Mouse (Mus musculus) heart, postnatal 0 days (tissue): ENCODE measurements around the gene Zfp37. TPM values are rescaled to one million over a fixed set of nuclear protein-coding genes. Genes with fewer than 3 reads are reported as not detected.

Source experiments
- ATAC-seq: fragments of 200-750 bp; cut with Nextera tagmentation; 2 replicates; pipeline ENCODE4 v1.8.0; 2017; ENCODE audit warnings: low read depth, moderate number of reproducible peaks, moderate library complexity; ENCODE audit not compliant: insufficient read depth
- DNase-seq: peaks from one replicate; pipeline ENCODE4 v3.0.0-alpha.2; 2016; ENCODE audit warnings: low spot score
- H3K27ac ChIP-seq: fragments of 300-500 bp; sonication (generic); 2 replicates; pipeline ENCODE4 v1.5.1; 2014; ENCODE audit warnings: low read depth, mild to moderate bottlenecking
- H3K27me3 ChIP-seq: fragments of 300-500 bp; sonication (generic); 2 replicates; pipeline ENCODE4 v1.6.1; 2014; ENCODE audit warnings: low read length, mixed read lengths; ENCODE audit not compliant: control insufficient read depth, insufficient read depth
- H3K36me3 ChIP-seq: fragments of 300-500 bp; sonication (generic); replicated peaks from 2 replicates; pipeline ENCODE4 v1.6.1; 2014; ENCODE audit warnings: low read length, mixed read lengths; ENCODE audit not compliant: control insufficient read depth, insufficient read depth
- H3K4me1 ChIP-seq: fragments of 300-500 bp; sonication (generic); 2 replicates; pipeline ENCODE4 v1.6.1; 2014; ENCODE audit warnings: antibody characterized with exemption; ENCODE audit not compliant: control insufficient read depth, insufficient read depth
- H3K4me2 ChIP-seq: fragments of 300-500 bp; sonication (generic); 2 replicates; pipeline ENCODE4 v1.6.1; 2014; ENCODE audit warnings: low read depth, mild to moderate bottlenecking, low read length, moderate library complexity
- H3K4me3 ChIP-seq: fragments of 300-500 bp; sonication (generic); 2 replicates; pipeline ENCODE4 v1.5.1; 2014; ENCODE audit warnings: low read depth, low read length
- H3K9ac ChIP-seq: fragments of 300-500 bp; sonication (generic); replicated peaks from 2 replicates; pipeline ENCODE4 v1.6.1; 2014; ENCODE audit warnings: low read depth, low read length, mixed read lengths
- H3K9me3 ChIP-seq: fragments of 300-500 bp; sonication (generic); replicated peaks from 2 replicates; pipeline ENCODE4 v1.6.1; 2016; ENCODE audit warnings: low read length; ENCODE audit not compliant: control insufficient read depth
- CTCF ChIP-seq: IDR thresholded peaks from 2 replicates; pipeline ENCODE4 v1.5.1; 2016; ENCODE audit warnings: antibody characterized with exemption, control low read depth, low read depth
- EP300 ChIP-seq: IDR thresholded peaks from 2 replicates; pipeline ENCODE4 v1.6.1; 2016; ENCODE audit warnings: antibody characterized with exemption, low read depth
- WGBS: fragments of 180-500 bp; shearing (Covaris S2); extraction: QIAGEN DNeasy Blood & Tissue Kit; methylation state at CpG from one replicate; pipeline ENCODE4 v1.1.7; 2014; 5-methylcytosine and 5-hydroxymethylcytosine counted together
- polyA plus RNA-seq: library from polyadenylated mRNA; unstranded; fragments of >200 nt; fragmentation: Nextera tagmentation; extraction: Ambion mirVana; gene quantifications from 2 replicates; pipeline ENCODE4 v1.2.1, GENCODE M21; 2015
- total RNA-seq: library from RNA; depleted of rRNA; stranded (reverse); fragments of >200 nt; gene quantifications from 2 replicates; pipeline ENCODE4 v1.2.3, GENCODE M21; 2014; ENCODE audit warnings: low replicate concordance

The Zfp37 gene
- total and polyA plus RNA-seq, 2 experiments from 2014 or later, result 2.8 to 9.5 TPM

GRCm38 (mm10) chr4:62230153-62230552 lies 694 bp downstream of the Zfp37 start:
- no peak overlapping the region for H3K27ac ChIP-seq
- DNase-seq (no peak), ATAC-seq (no peak)
- no peak overlapping the region for H3K9ac ChIP-seq
- 56% methylated on average over 1 of the region's 1 CpGs for WGBS
- H3K9me3 ChIP-seq, result no peaks in the 10 kb centered on the region
- no peaks in the 10 kb centered on the region for H3K4me1 ChIP-seq
- H3K4me2 ChIP-seq, result no peak overlapping the region
- H3K27me3 ChIP-seq, result no peaks in the 10 kb centered on the region
- TF ChIP-seq EP300 (no peak), CTCF (no peak)
- H3K4me3 ChIP-seq, result no peak overlapping the region
- no peaks in the 10 kb centered on the region for H3K36me3 ChIP-seq

GRCm38 (mm10) chr4:62229448-62229847 lies 1.4 kb downstream of the Zfp37 start:
- H3K4me3 ChIP-seq, result no peak overlapping the region
- no peak overlapping the region for H3K9ac ChIP-seq
- DNase-seq (no peak), ATAC-seq (no peak)
- H3K9me3 ChIP-seq, result no peaks in the 10 kb centered on the region
- H3K27me3 ChIP-seq, result no peaks in the 10 kb centered on the region
- no peaks in the 10 kb centered on the region for H3K36me3 ChIP-seq
- H3K4me1 ChIP-seq, result no peaks in the 10 kb centered on the region
- H3K4me2 ChIP-seq, result no peak overlapping the region
- TF ChIP-seq EP300, result no peak
- peak; percentile 26; the same call in 1 of the 2 replicates for TF ChIP-seq CTCF
- H3K27ac ChIP-seq, result no peak overlapping the region
- 83% methylated on average over 7 of the region's 7 CpGs for WGBS

GRCm38 (mm10) chr4:62228391-62228790 lies 2.5 kb downstream of the Zfp37 start:
- Histone ChIP-seq H3K4me2 (no peak overlapping the region), H3K9ac (no peak overlapping the region), H3K4me1 (no peaks in the 10 kb centered on the region), H3K9me3 (no peaks in the 10 kb centered on the region), H3K27ac (no peak overlapping the region), H3K27me3 (no peaks in the 10 kb centered on the region), H3K36me3 (no peaks in the 10 kb centered on the region), H3K4me3 (no peak overlapping the region)
- DNase-seq (peak; percentile 22), ATAC-seq (no peak)
- peak; percentile 76 for TF ChIP-seq CTCF
- no peak for TF ChIP-seq EP300
- 29% methylated on average over 10 of the region's 10 CpGs for WGBS

GRCm38 (mm10) chr4:62213490-62213889 lies 17.4 kb downstream of the Zfp37 start:
- Histone ChIP-seq H3K27me3 (no peaks in the 10 kb centered on the region), H3K9ac (no peak overlapping the region), H3K4me2 (no peak overlapping the region), H3K36me3 (no peaks in the 10 kb centered on the region), H3K27ac (no peak overlapping the region), H3K4me1 (no peaks in the 10 kb centered on the region), H3K4me3 (no peak overlapping the region), H3K9me3 (no peaks in the 10 kb centered on the region)
- ATAC-seq (no peak), DNase-seq (no peak)
- WGBS, result 67% methylated on average over 2 of the region's 2 CpGs
- no peak for TF ChIP-seq CTCF
- no peak for TF ChIP-seq EP300

- no peak for ATAC-seq
- Histone ChIP-seq H3K9ac (no peak overlapping the region), H3K4me2 (no peak overlapping the region), H3K4me1 (peaks cover 12% of the 10 kb centered on the region; the same call in 1 of the 2 replicates), H3K36me3 (0 out of 2 replicates have a peak, but pooled peaks cover under 1% of the 10 kb centered on the region), H3K9me3 (no peaks in the 10 kb centered on the region), H3K27ac (no peak overlapping the region), H3K27me3 (no peaks in the 10 kb centered on the region), H3K4me3 (no peak overlapping the region)
- WGBS, result 31% methylated on average over 4 of the region's 4 CpGs
- TF ChIP-seq CTCF (no peak), EP300 (no peak)
- DNase-seq, result no peak
These were observed 20.8 kb downstream of the Zfp37 start for GRCm38 (mm10) chr4:62210035-62210434.
